Mouse (Mus musculus): ENCODE measurements around the gene Sec14l1. TPM values are rescaled to one million over a fixed set of nuclear protein-coding genes. Genes with fewer than 3 reads are reported as not detected.

Sec14l1 gene
- polyA plus RNA-seq, 1 experiment from 2014 or later, result 22.3 TPM

DNA sequence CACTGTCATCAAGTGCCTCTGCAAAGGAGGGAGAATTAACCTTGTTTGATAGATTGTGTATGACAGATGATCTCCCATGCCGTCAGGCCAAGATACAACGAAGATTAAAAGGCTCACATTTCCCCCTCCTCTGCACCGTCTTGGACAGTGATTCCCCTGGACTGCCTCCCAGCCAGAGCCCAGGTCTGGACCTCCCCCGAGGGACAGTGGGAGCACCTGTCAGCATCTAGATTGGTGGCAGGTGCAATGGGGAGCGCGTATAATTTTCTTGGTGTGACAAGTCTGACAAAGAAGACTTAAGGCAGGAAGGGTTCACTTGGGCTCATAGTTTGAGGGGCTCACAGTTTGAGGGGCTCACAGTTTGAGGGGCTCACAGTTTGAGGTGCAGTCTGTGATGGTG lies 48.8 kb downstream of the Sec14l1 start:
- Histone ChIP-seq H3K9me3 (ENCODE audit: control insufficient read depth, low read length) (no peaks in the 10 kb centered on the region), H3K4me1 (replicated peaks; ENCODE audit: control insufficient read depth, insufficient read depth, low read length) (no peaks in the 10 kb centered on the region), H3K27me3 (replicated peaks; ENCODE audit: control insufficient read depth, insufficient read depth, low read length) (no peaks in the 10 kb centered on the region), H3K4me2 (ENCODE audit: low read length) (no peak overlapping the region), H3K9ac (ENCODE audit: low read length) (no peak overlapping the region), H3K4me3 (ENCODE audit: low read depth, low read length) (no peak overlapping the region), H3K36me3 (ENCODE audit: control insufficient read depth, insufficient read depth, low read length) (peaks cover 15% of the 10 kb centered on the region), H3K27ac (ENCODE audit: low read depth) (no peak overlapping the region)
- ATAC-seq (replicated peaks; ENCODE audit: low FRiP score, low TSS enrichment, low read depth) (no peak), DNase-seq (ENCODE audit: low spot score) (no peak)
- 81% methylated on average over 6 of the region's 6 CpGs for WGBS

DNA sequence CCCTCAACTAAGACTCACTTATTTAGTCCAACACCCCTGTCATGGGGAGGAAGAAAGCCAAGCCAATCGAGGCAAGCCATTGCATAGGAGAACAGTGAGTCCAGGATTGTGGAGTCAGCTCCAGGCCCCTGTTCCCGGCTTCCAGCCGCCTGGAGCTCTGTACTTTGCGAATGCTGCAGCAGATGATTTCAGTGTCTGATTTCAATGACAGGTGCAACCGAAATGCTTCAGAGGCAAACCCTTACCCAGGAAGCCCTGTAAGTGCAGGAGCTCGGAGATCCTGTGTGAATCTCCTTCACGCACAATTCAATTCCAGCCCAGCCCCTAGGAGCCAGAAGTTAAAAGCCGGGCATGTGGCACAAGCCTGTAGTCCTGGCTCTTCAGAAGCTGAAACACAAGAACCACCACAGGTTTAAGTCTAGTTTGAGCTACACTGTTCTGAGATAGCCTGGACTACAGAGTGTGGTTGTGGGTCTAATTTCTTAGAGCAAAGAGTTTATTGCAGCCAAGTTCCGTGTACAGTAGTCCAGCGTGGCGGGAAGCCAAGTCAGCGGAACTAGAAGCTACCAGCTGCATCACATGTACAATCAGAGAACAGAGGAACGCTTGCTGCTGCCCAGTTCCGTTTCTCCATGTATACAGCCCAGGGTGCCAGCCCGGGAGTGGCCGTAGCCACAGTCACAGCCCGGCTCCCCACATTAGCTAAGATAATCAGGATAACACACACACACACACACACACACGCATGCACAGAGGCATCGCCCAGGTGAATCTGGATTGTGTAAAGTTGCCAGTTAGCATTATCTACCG lies 53.5 kb downstream of the Sec14l1 start:
- ATAC-seq (replicated peaks; ENCODE audit: low FRiP score, low TSS enrichment, low read depth) (no peak), DNase-seq (ENCODE audit: low spot score) (no peak)
- no peaks in the 10 kb centered on the region for H3K36me3 ChIP-seq (ENCODE audit: control insufficient read depth, insufficient read depth, low read length)
- H3K4me2 ChIP-seq (ENCODE audit: low read length), result no peak overlapping the region
- 78% methylated on average over 20 of the region's 20 CpGs for WGBS
- no peak overlapping the region for H3K27ac ChIP-seq (ENCODE audit: low read depth)
- no peaks in the 10 kb centered on the region for H3K9me3 ChIP-seq (ENCODE audit: control insufficient read depth, low read length)
- no peak overlapping the region for H3K4me3 ChIP-seq (ENCODE audit: low read depth, low read length)
- no peak overlapping the region for H3K9ac ChIP-seq (ENCODE audit: low read length)
- no peaks in the 10 kb centered on the region for H3K27me3 ChIP-seq (replicated peaks; ENCODE audit: control insufficient read depth, insufficient read depth, low read length)
- no peaks in the 10 kb centered on the region for H3K4me1 ChIP-seq (replicated peaks; ENCODE audit: control insufficient read depth, insufficient read depth, low read length)

DNA sequence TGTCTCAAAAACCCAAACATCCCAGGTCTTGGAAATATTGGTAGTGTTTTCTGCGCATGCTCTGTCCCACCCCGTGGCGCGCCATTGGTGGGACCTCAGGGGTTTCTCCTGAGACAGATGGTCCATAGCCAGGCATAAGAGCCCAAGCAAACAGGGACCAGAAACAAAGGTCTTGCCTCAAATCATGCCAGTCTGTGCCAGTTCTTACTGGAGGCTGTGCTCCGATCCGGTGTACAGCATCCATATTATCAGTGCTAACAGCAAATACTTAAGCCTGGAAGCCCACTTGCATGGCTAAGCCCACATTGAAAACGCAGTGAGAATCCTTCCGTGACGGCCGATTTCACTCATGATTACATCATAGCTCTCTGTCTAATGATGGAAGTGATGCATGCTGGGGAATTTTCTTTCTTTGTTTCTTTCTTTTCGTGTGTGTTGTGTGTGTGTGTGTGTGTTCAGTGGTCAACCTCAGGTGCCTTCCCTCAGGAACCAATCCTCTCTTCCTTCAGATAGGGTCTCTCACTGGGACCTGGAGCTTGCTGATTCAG lies 54.2 kb downstream of the Sec14l1 start:
- WGBS, result 92% methylated on average over 11 of the region's 11 CpGs
- H3K36me3 ChIP-seq (ENCODE audit: control insufficient read depth, insufficient read depth, low read length), result no peaks in the 10 kb centered on the region
- no peak for DNase-seq (ENCODE audit: low spot score)

DNA sequence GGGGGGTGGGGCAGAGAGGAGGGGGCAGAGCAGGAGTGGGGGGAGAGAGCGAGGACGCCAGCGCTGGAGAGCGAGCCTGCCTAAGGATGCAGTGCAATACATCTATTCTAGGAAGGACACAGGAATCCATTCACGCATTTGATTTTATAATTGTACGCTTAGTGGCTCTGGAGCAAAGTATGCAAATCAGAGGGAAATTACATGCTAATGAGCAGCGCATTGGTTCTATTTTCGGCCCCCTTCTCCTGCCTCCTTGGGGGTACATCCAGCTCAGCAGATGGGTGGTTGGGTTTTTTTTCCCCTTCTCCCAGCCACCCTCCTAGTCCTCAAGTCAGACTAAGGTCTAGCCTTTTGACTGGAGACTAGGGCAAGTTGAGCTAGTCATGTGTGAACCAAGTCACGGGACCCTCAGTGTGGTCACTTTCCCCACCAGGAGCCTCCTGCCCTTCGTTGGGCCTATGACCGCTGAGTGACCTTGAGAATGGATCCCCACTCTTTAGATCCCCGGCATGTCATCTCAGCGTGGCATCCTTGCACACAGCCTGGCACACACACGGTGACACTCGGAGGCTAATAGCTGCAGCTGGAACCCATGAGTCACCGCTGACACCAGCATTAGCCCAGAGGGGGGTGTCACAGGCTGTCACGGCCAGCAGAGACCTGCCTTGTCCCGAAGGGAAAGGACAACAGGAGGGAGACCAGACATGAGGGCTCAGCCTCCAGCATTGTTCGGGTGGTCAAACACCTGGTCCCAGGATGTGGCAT lies 55.0 kb downstream of the Sec14l1 start:
- ATAC-seq (replicated peaks; ENCODE audit: low FRiP score, low TSS enrichment, low read depth), result no peak
- WGBS, result 93% methylated on average over 19 of the region's 19 CpGs
- Histone ChIP-seq H3K4me3 (ENCODE audit: low read depth, low read length) (no peak overlapping the region), H3K36me3 (ENCODE audit: control insufficient read depth, insufficient read depth, low read length) (no peaks in the 10 kb centered on the region), H3K4me1 (replicated peaks; ENCODE audit: control insufficient read depth, insufficient read depth, low read length) (no peaks in the 10 kb centered on the region; the same call in 1 of the 2 replicates), H3K9ac (ENCODE audit: low read length) (no peak overlapping the region), H3K27ac (ENCODE audit: low read depth) (no peak overlapping the region), H3K9me3 (ENCODE audit: control insufficient read depth, low read length) (no peaks in the 10 kb centered on the region), H3K27me3 (replicated peaks; ENCODE audit: control insufficient read depth, insufficient read depth, low read length) (no peaks in the 10 kb centered on the region), H3K4me2 (ENCODE audit: low read length) (no peak overlapping the region)
- no peak for DNase-seq (ENCODE audit: low spot score)

More for the DNA sequence above, 54.2 kb downstream of the Sec14l1 start:
- no peak overlapping the region for H3K9ac ChIP-seq (ENCODE audit: low read length)
- no peaks in the 10 kb centered on the region for H3K27me3 ChIP-seq (replicated peaks; ENCODE audit: control insufficient read depth, insufficient read depth, low read length)
- no peak for ATAC-seq (replicated peaks; ENCODE audit: low FRiP score, low TSS enrichment, low read depth)
- H3K9me3 ChIP-seq (ENCODE audit: control insufficient read depth, low read length), result no peaks in the 10 kb centered on the region
- H3K4me3 ChIP-seq (ENCODE audit: low read depth, low read length), result no peak overlapping the region
- no peaks in the 10 kb centered on the region; the same call in 1 of the 2 replicates for H3K4me1 ChIP-seq (replicated peaks; ENCODE audit: control insufficient read depth, insufficient read depth, low read length)
- H3K4me2 ChIP-seq (ENCODE audit: low read length), result no peak overlapping the region
- H3K27ac ChIP-seq (ENCODE audit: low read depth), result no peak overlapping the region

DNA sequence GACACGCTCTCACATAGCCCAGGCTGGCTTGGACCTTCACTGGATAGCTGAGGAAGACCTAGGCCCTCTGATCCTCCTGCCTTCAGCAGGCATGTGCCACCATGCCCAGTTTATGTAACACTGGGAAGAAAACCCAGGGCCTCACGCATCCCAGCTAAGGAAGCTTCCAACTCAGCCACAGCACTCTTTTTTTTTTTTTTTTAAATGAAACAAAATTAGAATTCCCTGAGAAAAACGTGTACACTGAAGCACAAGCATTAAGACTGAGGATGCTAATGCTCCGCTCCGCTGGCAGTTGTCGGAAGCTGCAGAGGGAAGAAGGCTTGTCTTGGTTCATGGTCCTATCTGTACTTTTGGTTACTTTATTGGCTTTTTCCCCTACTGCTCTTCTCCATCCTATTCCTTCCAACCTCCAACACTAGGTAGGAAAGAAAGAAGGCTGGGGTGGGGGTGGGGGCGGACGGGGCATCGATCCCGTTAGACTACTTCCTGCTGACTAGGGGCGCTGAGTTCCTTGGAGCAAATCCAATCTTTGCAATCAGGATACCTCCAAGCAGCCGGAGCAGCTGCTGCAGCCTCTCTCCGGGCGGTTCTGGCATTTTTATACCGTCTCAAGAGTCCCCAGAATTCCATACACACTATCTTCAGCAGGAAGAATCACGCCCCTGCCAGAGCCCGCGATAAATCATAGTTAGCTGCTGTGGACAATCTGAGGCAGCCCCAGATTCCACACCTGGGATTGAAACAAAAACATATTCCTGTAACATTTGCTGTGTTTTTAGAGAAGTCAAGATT lies 59.3 kb downstream of the Sec14l1 start:
- Histone ChIP-seq H3K36me3 (ENCODE audit: control insufficient read depth, insufficient read depth, low read length) (no peaks in the 10 kb centered on the region), H3K9ac (ENCODE audit: low read length) (peak overlapping the region; percentile 23; the same call in 1 of the 2 replicates), H3K4me1 (replicated peaks; ENCODE audit: control insufficient read depth, insufficient read depth, low read length) (no peaks in the 10 kb centered on the region; the same call in 1 of the 2 replicates), H3K4me3 (ENCODE audit: low read depth, low read length) (peak overlapping the region; percentile 27), H3K9me3 (ENCODE audit: control insufficient read depth, low read length) (no peaks in the 10 kb centered on the region), H3K27ac (ENCODE audit: low read depth) (peak overlapping the region; percentile 85), H3K27me3 (replicated peaks; ENCODE audit: control insufficient read depth, insufficient read depth, low read length) (no peaks in the 10 kb centered on the region), H3K4me2 (ENCODE audit: low read length) (peak overlapping the region; percentile 50)
- ATAC-seq (replicated peaks; ENCODE audit: low FRiP score, low TSS enrichment, low read depth), result 0 out of 2 replicates have a peak, but pooled peaks have one; percentile 34
- DNase-seq (ENCODE audit: low spot score), result peak; percentile 77
- 29% methylated on average over 18 of the region's 18 CpGs for WGBS

DNA sequence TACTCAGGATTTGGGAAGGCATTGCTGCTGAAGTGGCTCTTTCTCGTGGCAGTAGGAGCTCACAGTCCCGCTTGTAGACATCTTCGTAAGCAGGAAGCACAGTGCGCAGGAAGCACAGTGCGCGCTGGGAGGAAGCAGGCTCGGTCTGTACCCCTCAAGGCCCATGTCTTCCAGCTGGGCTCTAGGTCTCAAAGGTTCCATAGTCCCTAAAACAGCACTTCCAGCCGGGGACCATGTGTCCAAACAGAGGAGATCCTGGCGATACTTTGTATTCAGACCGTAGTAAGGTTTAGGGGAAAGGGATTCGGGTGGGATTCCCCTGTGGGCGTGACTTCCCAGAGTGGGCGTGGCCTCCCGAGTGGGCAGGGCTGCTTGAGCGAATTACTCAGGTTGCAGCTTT lies 60.0 kb downstream of the Sec14l1 start:
- peak overlapping the region; percentile 85 for H3K27ac ChIP-seq (ENCODE audit: low read depth)
- H3K36me3 ChIP-seq (ENCODE audit: control insufficient read depth, insufficient read depth, low read length), result no peaks in the 10 kb centered on the region
- H3K9ac ChIP-seq (ENCODE audit: low read length), result peak overlapping the region; percentile 23; the same call in 1 of the 2 replicates
- H3K4me1 ChIP-seq (replicated peaks; ENCODE audit: control insufficient read depth, insufficient read depth, low read length), result no peaks in the 10 kb centered on the region; the same call in 1 of the 2 replicates
- peak overlapping the region; percentile 27 for H3K4me3 ChIP-seq (ENCODE audit: low read depth, low read length)
- no peak; the same call in 1 of the 2 replicates for ATAC-seq (replicated peaks; ENCODE audit: low FRiP score, low TSS enrichment, low read depth)
- no peaks in the 10 kb centered on the region for H3K27me3 ChIP-seq (replicated peaks; ENCODE audit: control insufficient read depth, insufficient read depth, low read length)
- peak overlapping the region; percentile 50 for H3K4me2 ChIP-seq (ENCODE audit: low read length)
- DNase-seq (ENCODE audit: low spot score), result peak; percentile 76
- H3K9me3 ChIP-seq (ENCODE audit: control insufficient read depth, low read length), result peaks cover 1% of the 10 kb centered on the region
- 27% methylated on average over 15 of the region's 15 CpGs for WGBS

DNA sequence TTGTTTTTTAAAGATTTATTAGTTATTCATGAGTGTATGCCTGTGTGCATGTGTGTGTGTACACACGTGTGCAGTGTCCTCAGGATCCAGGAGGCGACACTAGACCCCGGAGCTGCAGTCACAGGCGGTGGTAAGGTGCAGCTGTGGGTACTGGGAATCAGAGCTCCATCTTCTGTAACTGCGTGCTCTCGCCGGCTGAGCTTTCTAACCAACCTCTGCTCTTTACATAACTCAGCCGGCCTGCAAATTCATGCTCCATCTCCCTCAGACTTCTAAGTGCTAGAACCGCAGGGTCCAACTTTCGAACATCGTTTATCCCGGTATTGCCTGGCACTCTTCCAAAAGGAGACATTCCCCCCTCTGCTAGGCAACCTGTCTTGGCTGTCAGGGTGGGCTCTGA lies 60.5 kb downstream of the Sec14l1 start:
- Histone ChIP-seq H3K27me3 (replicated peaks; ENCODE audit: control insufficient read depth, insufficient read depth, low read length) (no peaks in the 10 kb centered on the region), H3K9ac (ENCODE audit: low read length) (no peak overlapping the region), H3K4me2 (ENCODE audit: low read length) (peak overlapping the region; percentile 50), H3K27ac (ENCODE audit: low read depth) (peak overlapping the region; percentile 85; the same call in 1 of the 2 replicates), H3K4me3 (ENCODE audit: low read depth, low read length) (no peak overlapping the region), H3K9me3 (ENCODE audit: control insufficient read depth, low read length) (peaks cover 5% of the 10 kb centered on the region), H3K36me3 (ENCODE audit: control insufficient read depth, insufficient read depth, low read length) (no peaks in the 10 kb centered on the region), H3K4me1 (replicated peaks; ENCODE audit: control insufficient read depth, insufficient read depth, low read length) (no peaks in the 10 kb centered on the region; the same call in 1 of the 2 replicates)
- DNase-seq (ENCODE audit: low spot score), result no peak
- WGBS, result 64% methylated on average over 12 of the region's 12 CpGs
- no peak for ATAC-seq (replicated peaks; ENCODE audit: low FRiP score, low TSS enrichment, low read depth)

DNA sequence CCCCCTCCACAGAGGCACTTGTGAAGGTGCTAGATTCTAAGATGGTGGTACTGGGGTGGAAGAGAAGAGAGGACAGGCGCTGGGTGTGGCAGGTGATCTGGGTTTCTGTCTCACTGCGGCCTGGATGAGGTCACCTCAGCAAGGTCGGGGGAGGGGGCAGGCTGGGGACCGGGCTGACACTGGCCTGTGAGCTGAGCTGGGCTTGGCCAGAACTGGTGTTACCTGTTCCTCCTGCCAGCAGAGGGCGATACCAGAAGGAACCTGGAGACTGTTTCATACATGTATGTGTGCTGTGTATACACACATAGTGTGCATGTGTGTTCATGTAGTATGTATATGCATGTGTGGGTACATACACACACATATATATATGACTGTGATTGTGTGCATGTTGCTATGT lies 61.3 kb downstream of the Sec14l1 start:
- Histone ChIP-seq H3K36me3 (ENCODE audit: control insufficient read depth, insufficient read depth, low read length) (no peaks in the 10 kb centered on the region), H3K4me3 (ENCODE audit: low read depth, low read length) (no peak overlapping the region), H3K9me3 (ENCODE audit: control insufficient read depth, low read length) (peaks cover 5% of the 10 kb centered on the region), H3K27ac (ENCODE audit: low read depth) (no peak overlapping the region), H3K9ac (ENCODE audit: low read length) (no peak overlapping the region), H3K27me3 (replicated peaks; ENCODE audit: control insufficient read depth, insufficient read depth, low read length) (no peaks in the 10 kb centered on the region), H3K4me1 (replicated peaks; ENCODE audit: control insufficient read depth, insufficient read depth, low read length) (no peaks in the 10 kb centered on the region; the same call in 1 of the 2 replicates), H3K4me2 (ENCODE audit: low read length) (no peak overlapping the region)
- no peak for DNase-seq (ENCODE audit: low spot score)
- 40% methylated on average over 5 of the region's 5 CpGs for WGBS
- 0 out of 2 replicates have a peak, but pooled peaks have one; percentile 16 for ATAC-seq (replicated peaks; ENCODE audit: low FRiP score, low TSS enrichment, low read depth)

Measured in intestine, embryonic 14.5 days (tissue).